ENCODE assay signal across 21 mouse cellular contexts in the genomic region with DNA sequence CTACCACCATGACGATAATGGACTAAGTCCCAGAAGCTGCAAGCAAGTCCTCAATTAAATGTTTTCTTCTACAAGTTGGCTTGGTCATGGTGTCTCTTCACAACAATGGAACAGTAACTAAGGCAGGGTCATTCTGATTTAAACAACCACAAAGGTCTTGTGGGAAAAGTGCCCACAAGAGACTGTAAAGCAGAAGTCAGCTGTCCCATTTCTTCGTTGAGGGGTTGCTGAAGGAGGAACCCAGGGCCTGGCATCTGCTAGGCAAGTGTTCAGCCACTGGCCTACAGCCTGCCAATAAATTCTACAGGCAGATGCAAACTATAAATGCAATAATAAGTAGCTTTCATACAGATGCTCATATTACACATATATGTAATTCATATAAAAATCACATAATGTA. TPM values are rescaled to one million over a fixed set of nuclear protein-coding genes. Genes with fewer than 3 reads are reported as not detected.
"Had no signal": no experiment of that assay in that cellular context is flagged by ENCODE, and none has a peak within 500 bp of the region (broad histone marks: within the 10 kb centered on the region; RNA-seq: fewer than 3 reads in every experiment).

No protein-coding gene starts in this region.

- DNase-seq: left cerebral cortex, postnatal 4 days; liver; liver, embryonic 13.5 days; liver, postnatal 0 days; lung, adult 18-20 months; lung, adult 2 months; lung, embryonic 14.5 days; lung, postnatal 10 days; lung, postnatal 14 days; lung, postnatal 36 days; lung, postnatal 4 days; midbrain, embryonic 14.5 days had no signal

- ATAC-seq: liver, embryonic 12.5 days; liver, postnatal 0 days; lung, postnatal 0 days; midbrain, embryonic 13.5 days; midbrain, embryonic 15.5 days; midbrain, embryonic 16.5 days had no signal

RNA-seq across cellular contexts. Expression of a gene that starts 48.0 kb away (rescaled TPM):
- total RNA-seq: liver, adult 2 months; megakaryocyte, adult 5-6 weeks; megakaryocyte-erythroid progenitor cell, adult 5-6 weeks; monocyte, adult 5-6 weeks had no signal
